Mouse (Mus musculus): Measurements from ENCODE around the gene Cbs. TPM values are rescaled to one million over a fixed set of nuclear protein-coding genes. Genes with fewer than 3 reads are reported as not detected.
"Not testable (repeated sequence)": the region's sequence is repeated elsewhere in the genome, so short reads cannot be mapped to it uniquely, and the experiment has no call there.

Gene Cbs
- polyA plus RNA-seq, 1 experiment from 2014 or later: 1.2 TPM

GRCm38 (mm10) chr17:31623101-31623500 lies 13.9 kb downstream of the Cbs start:
- H3K4me3 ChIP-seq (ENCODE audit: low read depth, low read length): no peak overlapping the region
- TF ChIP-seq EP300 (IDR thresholded peaks at IDR 0.05) (no peak), CTCF (IDR thresholded peaks at IDR 0.05) (no peak)
- no peak for DNase-seq (ENCODE audit: low spot score)
- H3K36me3 ChIP-seq (ENCODE audit: insufficient read depth, low read length): no peaks in the 10 kb centered on the region
- no peak overlapping the region for H3K4me2 ChIP-seq (replicated peaks; ENCODE audit: low read depth, low read length)
- no peak for ATAC-seq
- H3K27me3 ChIP-seq (replicated peaks; ENCODE audit: insufficient read depth, low read length): no peaks in the 10 kb centered on the region
- 90% methylated on average over 4 of the region's 4 CpGs for WGBS
- no peaks in the 10 kb centered on the region for H3K9me3 ChIP-seq (ENCODE audit: low read length)
- no peak overlapping the region for H3K27ac ChIP-seq (ENCODE audit: low read length)
- H3K4me1 ChIP-seq (ENCODE audit: insufficient read depth, low read depth, low read length): no peaks in the 10 kb centered on the region
- H3K9ac ChIP-seq (replicated peaks; ENCODE audit: low read depth): no peak overlapping the region

DNA sequence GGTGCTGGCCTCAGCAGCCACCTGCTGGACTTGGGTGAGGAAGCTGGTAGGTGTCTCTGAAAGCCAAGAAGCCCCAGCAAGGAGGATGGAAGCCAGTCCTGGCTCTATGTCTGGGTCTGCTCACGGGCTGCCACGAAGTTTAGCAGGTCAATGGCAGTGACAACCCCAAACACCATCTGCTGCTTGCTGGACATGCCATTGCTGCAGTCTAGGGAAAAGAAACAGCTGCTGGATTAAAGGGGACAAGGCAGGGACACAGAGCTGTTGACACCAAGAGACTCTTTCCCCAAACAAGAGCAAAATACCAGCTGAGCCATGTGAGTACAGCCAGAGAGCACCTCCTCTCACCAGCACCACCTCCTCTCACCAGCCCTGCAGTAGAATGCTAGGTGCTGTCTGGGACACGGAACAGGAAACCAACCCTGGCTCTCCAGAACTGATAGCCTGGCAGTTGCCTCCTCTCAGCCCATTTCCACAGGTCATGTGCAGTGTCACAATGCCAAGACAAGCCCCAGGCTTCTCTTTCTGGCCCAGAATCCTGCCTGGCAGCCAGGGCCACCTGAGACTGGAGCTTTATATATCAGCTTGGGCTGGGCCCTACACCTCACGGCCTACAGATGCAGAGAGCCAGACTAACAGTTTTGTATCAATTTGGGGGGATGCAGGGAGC lies 23.8 kb downstream of the Cbs start:
- 65% methylated on average over 4 of the region's 4 CpGs for WGBS
- Histone ChIP-seq H3K9me3 (ENCODE audit: low read length) (no peaks in the 10 kb centered on the region), H3K4me2 (replicated peaks; ENCODE audit: low read depth, low read length) (no peak overlapping the region), H3K9ac (replicated peaks; ENCODE audit: low read depth) (no peak overlapping the region), H3K4me3 (ENCODE audit: low read depth, low read length) (no peak overlapping the region), H3K4me1 (ENCODE audit: insufficient read depth, low read depth, low read length) (no peaks in the 10 kb centered on the region), H3K36me3 (ENCODE audit: insufficient read depth, low read length) (no peaks in the 10 kb centered on the region), H3K27me3 (replicated peaks; ENCODE audit: insufficient read depth, low read length) (no peaks in the 10 kb centered on the region), H3K27ac (ENCODE audit: low read length) (no peak overlapping the region)
- TF ChIP-seq EP300 (IDR thresholded peaks at IDR 0.05) (no peak), CTCF (IDR thresholded peaks at IDR 0.05) (no peak)
- DNase-seq (ENCODE audit: low spot score) (peak; percentile 46), ATAC-seq (peak; percentile 63)

DNA sequence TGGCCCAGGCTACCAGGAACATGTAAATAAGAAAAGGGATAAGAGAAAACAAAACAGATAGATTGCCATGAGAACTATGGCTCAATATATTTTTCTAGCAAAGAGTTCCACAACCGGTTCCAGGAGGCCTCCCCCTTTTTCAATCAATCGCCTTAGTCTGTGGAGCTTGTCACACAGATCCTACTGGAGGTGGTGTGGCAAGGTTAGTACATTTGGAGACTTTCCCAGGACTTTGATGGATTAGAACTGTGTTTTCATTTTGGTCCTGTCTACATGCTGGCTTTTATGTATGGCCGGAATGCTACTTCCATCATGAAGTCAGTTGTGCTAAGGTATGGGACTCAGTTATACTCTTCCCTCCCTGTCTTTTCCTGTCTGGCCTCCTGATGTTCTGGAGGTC lies 27.1 kb downstream of the Cbs start:
- 91% methylated on average over 3 of the region's 3 CpGs for WGBS
- ATAC-seq (no peak), DNase-seq (ENCODE audit: low spot score) (no peak)
- H3K9ac ChIP-seq (replicated peaks; ENCODE audit: low read depth): no peak overlapping the region
- no peaks in the 10 kb centered on the region for H3K27me3 ChIP-seq (replicated peaks; ENCODE audit: insufficient read depth, low read length)
- H3K27ac ChIP-seq (ENCODE audit: low read length): no peak overlapping the region
- TF ChIP-seq CTCF (IDR thresholded peaks at IDR 0.05): no peak
- no peak for TF ChIP-seq EP300 (IDR thresholded peaks at IDR 0.05)
- no peak overlapping the region for H3K4me2 ChIP-seq (replicated peaks; ENCODE audit: low read depth, low read length)
- no peaks in the 10 kb centered on the region for H3K4me1 ChIP-seq (ENCODE audit: insufficient read depth, low read depth, low read length)
- no peaks in the 10 kb centered on the region for H3K9me3 ChIP-seq (ENCODE audit: low read length)
- H3K4me3 ChIP-seq (ENCODE audit: low read depth, low read length): no peak overlapping the region
- 0 out of 2 replicates have a peak, but pooled peaks cover under 1% of the 10 kb centered on the region for H3K36me3 ChIP-seq (ENCODE audit: insufficient read depth, low read length)

DNA sequence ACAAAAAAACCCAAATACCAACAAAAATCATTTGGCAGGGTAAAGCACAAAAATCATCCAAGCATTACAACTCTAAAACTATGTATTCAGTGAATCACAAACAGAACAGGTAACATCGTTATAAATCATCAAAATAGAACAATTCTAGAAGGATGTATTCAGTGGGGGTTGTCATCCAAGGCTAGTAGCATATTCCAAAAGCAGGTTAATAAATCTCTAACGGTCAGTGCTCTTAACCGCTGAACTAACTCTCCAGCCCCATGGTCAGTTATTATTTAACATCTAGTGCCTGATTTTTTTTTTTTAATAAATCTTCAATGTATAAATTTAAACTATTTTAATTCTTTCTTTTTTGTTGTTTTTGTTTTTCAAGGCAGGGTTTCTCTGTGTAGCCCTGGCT lies 27.9 kb downstream of the Cbs start:
- DNase-seq (ENCODE audit: low spot score); H3K27ac ChIP-seq (ENCODE audit: low read length); H3K36me3 ChIP-seq (ENCODE audit: insufficient read depth, low read length); ATAC-seq; H3K4me1 ChIP-seq (ENCODE audit: insufficient read depth, low read depth, low read length); H3K4me2 ChIP-seq (replicated peaks; ENCODE audit: low read depth, low read length); H3K4me3 ChIP-seq (ENCODE audit: low read depth, low read length); H3K9ac ChIP-seq (replicated peaks; ENCODE audit: low read depth); H3K9me3 ChIP-seq (ENCODE audit: low read length); H3K27me3 ChIP-seq (replicated peaks; ENCODE audit: insufficient read depth, low read length): not testable (repeated sequence)
- WGBS: 91% methylated on average over 3 of the region's 3 CpGs

- Histone ChIP-seq H3K4me3 (ENCODE audit: low read depth, low read length) (no peak overlapping the region), H3K27ac (ENCODE audit: low read length) (no peak overlapping the region), H3K9me3 (ENCODE audit: low read length) (no peaks in the 10 kb centered on the region), H3K4me2 (replicated peaks; ENCODE audit: low read depth, low read length) (no peak overlapping the region), H3K9ac (replicated peaks; ENCODE audit: low read depth) (no peak overlapping the region), H3K36me3 (ENCODE audit: insufficient read depth, low read length) (peaks cover 6% of the 10 kb centered on the region; the same call in 1 of the 2 replicates), H3K4me1 (ENCODE audit: insufficient read depth, low read depth, low read length) (no peaks in the 10 kb centered on the region), H3K27me3 (replicated peaks; ENCODE audit: insufficient read depth, low read length) (no peaks in the 10 kb centered on the region)
- no peak for DNase-seq (ENCODE audit: low spot score)
- TF ChIP-seq EP300 (IDR thresholded peaks at IDR 0.05): no peak
- no peak for TF ChIP-seq CTCF (IDR thresholded peaks at IDR 0.05)
- ATAC-seq: no peak
- 85% methylated on average over 8 of the region's 8 CpGs for WGBS
Measured at GRCm38 (mm10) chr17:31607256-31607951, 29.6 kb downstream of the Cbs start.

DNA sequence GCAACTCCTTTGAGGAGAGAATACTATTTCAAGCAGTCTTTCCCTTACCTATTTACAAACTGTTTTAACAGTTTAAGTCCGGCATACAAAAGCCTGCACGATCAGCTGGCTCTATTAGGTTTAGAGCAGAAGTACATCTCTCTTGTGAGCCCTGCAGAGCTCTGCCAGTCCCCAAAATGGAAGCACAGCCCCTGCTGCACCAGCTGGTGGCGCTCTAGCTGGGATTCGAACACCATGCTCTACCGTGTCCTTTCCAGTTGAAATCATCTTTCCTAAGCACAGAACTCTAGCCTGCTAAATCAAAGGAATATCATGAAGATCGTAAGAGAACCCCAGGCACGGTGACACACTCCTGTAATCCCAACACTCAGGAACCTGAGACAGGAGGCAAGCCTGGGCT lies 30.6 kb downstream of the Cbs start:
- ATAC-seq: no peak
- no peaks in the 10 kb centered on the region for H3K9me3 ChIP-seq (ENCODE audit: low read length)
- no peaks in the 10 kb centered on the region for H3K27me3 ChIP-seq (replicated peaks; ENCODE audit: insufficient read depth, low read length)
- no peak overlapping the region for H3K9ac ChIP-seq (replicated peaks; ENCODE audit: low read depth)
- H3K36me3 ChIP-seq (ENCODE audit: insufficient read depth, low read length): peaks cover 8% of the 10 kb centered on the region; the same call in 1 of the 2 replicates
- no peaks in the 10 kb centered on the region for H3K4me1 ChIP-seq (ENCODE audit: insufficient read depth, low read depth, low read length)
- WGBS: 82% methylated on average over 7 of the region's 7 CpGs
- DNase-seq (ENCODE audit: low spot score): peak; percentile 21
- no peak overlapping the region for H3K27ac ChIP-seq (ENCODE audit: low read length)
- H3K4me2 ChIP-seq (replicated peaks; ENCODE audit: low read depth, low read length): no peak overlapping the region
- TF ChIP-seq CTCF (IDR thresholded peaks at IDR 0.05) (peak; percentile 44), EP300 (IDR thresholded peaks at IDR 0.05) (no peak)
- H3K4me3 ChIP-seq (ENCODE audit: low read depth, low read length): no peak overlapping the region
